Mouse (Mus musculus): ENCODE results near the gene Lats2. TPM values are rescaled to one million over a fixed set of nuclear protein-coding genes. Genes with fewer than 3 reads are reported as not detected.

Gene Lats2
- polyA plus RNA-seq, 1 experiment from 2014 or later = 8.6 TPM

DNA sequence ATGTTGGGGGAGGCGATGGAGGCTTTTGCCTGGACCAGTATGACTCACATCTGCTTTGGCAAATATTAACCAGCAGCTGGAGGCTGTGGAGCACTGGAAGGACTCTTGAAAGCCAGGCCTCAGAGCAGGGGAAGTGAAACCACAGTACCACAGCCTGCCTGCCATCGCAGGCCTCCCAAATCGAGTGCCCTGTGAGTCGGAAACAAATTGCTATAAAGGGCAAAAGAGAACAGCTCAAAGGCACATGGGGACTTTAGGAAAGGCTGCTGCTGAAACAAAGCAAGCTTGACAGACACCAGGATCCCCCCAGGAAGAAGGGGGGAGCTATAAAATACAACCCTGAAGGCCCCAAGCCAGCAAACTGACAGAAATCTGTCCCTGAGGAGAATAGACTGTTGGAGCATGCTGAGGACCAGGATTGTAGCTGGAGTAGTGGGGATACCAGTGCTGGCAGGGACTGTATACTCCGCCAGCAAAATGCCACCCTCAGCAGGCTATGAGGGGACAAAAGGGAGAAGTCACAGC lies 28.2 kb downstream of the Lats2 start:
- no peaks in the 10 kb centered on the region for H3K9me3 ChIP-seq (ENCODE audit: control insufficient read depth)
- no peak for TF ChIP-seq CTCF (IDR thresholded peaks at IDR 0.05; ENCODE audit: low read depth)
- H3K9ac ChIP-seq (ENCODE audit: low read depth, low read length) = 0 out of 2 replicates have a peak overlapping the region, but pooled peaks have one; percentile 11
- H3K36me3 ChIP-seq (ENCODE audit: control insufficient read depth, insufficient read depth) = peaks cover 6% of the 10 kb centered on the region; the same call in 1 of the 2 replicates
- 21% methylated on average over 5 of the region's 5 CpGs for WGBS
- no peak overlapping the region for H3K4me3 ChIP-seq (ENCODE audit: low read depth, low read length)
- H3K27me3 ChIP-seq (replicated peaks; ENCODE audit: control insufficient read depth, insufficient read depth, low read length) = no peaks in the 10 kb centered on the region
- peak; percentile 77 for ATAC-seq
- peaks cover 4% of the 10 kb centered on the region; the same call in 1 of the 2 replicates for H3K4me1 ChIP-seq (replicated peaks; ENCODE audit: control insufficient read depth, insufficient read depth, low read length)
- H3K4me2 ChIP-seq (replicated peaks; ENCODE audit: low read depth) = peak overlapping the region; percentile 24; the same call in 1 of the 2 replicates
- H3K27ac ChIP-seq (ENCODE audit: low read depth, low read length) = peak overlapping the region; percentile 42; the same call in 1 of the 2 replicates

DNA sequence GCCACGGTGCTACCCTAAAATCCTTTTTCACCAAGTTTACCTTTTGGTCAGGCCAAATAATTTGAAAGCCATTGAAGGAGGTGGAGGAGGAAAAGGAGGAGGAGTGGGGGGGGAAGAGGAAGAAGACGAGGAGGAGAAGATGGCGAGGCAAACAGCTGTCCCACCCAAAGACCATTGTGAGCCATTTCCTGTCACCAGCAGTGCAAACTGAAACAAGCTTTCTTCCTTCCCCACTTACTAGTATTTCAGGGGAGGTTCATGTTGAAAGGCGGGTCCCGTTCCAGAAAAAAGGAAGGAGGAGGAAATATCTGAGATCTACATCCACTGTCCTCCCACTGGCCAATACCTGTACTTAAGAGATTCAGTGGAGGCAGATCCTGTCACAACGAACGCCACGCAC lies 28.8 kb downstream of the Lats2 start:
- Histone ChIP-seq H3K27ac (ENCODE audit: low read depth, low read length) (no peak overlapping the region), H3K36me3 (ENCODE audit: control insufficient read depth, insufficient read depth) (peaks cover 7% of the 10 kb centered on the region; the same call in 1 of the 2 replicates), H3K9me3 (ENCODE audit: control insufficient read depth) (no peaks in the 10 kb centered on the region), H3K4me2 (replicated peaks; ENCODE audit: low read depth) (no peak overlapping the region), H3K27me3 (replicated peaks; ENCODE audit: control insufficient read depth, insufficient read depth, low read length) (no peaks in the 10 kb centered on the region), H3K4me3 (ENCODE audit: low read depth, low read length) (no peak overlapping the region), H3K9ac (ENCODE audit: low read depth, low read length) (no peak overlapping the region), H3K4me1 (replicated peaks; ENCODE audit: control insufficient read depth, insufficient read depth, low read length) (peaks cover 4% of the 10 kb centered on the region; the same call in 1 of the 2 replicates)
- 66% methylated on average over 8 of the region's 8 CpGs for WGBS
- no peak for ATAC-seq
- TF ChIP-seq CTCF (IDR thresholded peaks at IDR 0.05; ENCODE audit: low read depth) = no peak

DNA sequence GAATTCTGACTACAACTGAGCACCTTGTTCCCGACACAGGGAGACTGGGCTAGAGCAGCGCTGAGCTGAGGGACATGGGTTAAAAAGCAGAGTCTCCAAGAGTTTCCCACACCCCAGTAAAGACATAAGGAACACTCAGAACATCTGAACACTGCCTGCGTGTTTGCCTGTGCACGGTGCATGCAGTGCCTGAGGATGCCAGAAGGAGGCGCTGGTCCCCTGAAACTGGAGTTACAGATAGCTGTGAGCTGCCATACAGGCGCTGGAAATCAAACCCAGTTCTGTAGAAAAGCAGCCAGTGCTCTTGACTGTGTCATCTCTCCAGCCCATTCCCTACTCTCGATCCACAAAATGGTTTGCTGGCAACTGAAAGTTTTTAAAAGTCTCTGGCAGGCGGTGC lies 32.0 kb downstream of the Lats2 start:
- WGBS = 82% methylated on average over 8 of the region's 8 CpGs
- Histone ChIP-seq H3K27ac (ENCODE audit: low read depth, low read length) (no peak overlapping the region), H3K27me3 (replicated peaks; ENCODE audit: control insufficient read depth, insufficient read depth, low read length) (no peaks in the 10 kb centered on the region), H3K9me3 (ENCODE audit: control insufficient read depth) (no peaks in the 10 kb centered on the region), H3K4me1 (replicated peaks; ENCODE audit: control insufficient read depth, insufficient read depth, low read length) (peaks cover 4% of the 10 kb centered on the region; the same call in 1 of the 2 replicates), H3K36me3 (ENCODE audit: control insufficient read depth, insufficient read depth) (peaks cover 16% of the 10 kb centered on the region), H3K4me2 (replicated peaks; ENCODE audit: low read depth) (no peak overlapping the region), H3K9ac (ENCODE audit: low read depth, low read length) (no peak overlapping the region), H3K4me3 (ENCODE audit: low read depth, low read length) (no peak overlapping the region)
- ATAC-seq = no peak
- TF ChIP-seq CTCF (IDR thresholded peaks at IDR 0.05; ENCODE audit: low read depth) = peak; percentile 54

DNA sequence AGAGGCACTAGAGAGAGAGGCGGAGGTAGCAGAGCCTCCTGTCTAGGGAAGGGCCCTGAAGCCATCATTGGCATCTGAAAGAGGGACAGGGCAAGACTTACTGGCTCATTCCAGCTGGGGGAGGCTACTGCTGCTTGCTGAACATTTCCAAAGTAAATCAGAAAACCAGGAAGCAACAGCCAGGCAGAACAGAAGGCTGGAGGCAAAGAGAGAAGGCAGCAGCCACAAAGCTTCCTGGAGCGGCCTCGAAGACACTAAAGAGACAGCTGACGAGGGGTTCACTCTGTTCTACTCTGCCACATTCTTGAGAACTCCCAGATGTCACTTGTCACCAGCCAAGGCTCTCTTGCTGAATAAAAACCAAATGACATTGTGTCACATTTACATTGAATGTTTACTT lies 33.7 kb downstream of the Lats2 start:
- H3K27me3 ChIP-seq (replicated peaks; ENCODE audit: control insufficient read depth, insufficient read depth, low read length) = no peaks in the 10 kb centered on the region
- no peak overlapping the region for H3K4me2 ChIP-seq (replicated peaks; ENCODE audit: low read depth)
- H3K27ac ChIP-seq (ENCODE audit: low read depth, low read length) = no peak overlapping the region
- no peak for TF ChIP-seq CTCF (IDR thresholded peaks at IDR 0.05; ENCODE audit: low read depth)
- H3K9me3 ChIP-seq (ENCODE audit: control insufficient read depth) = no peaks in the 10 kb centered on the region
- no peak overlapping the region for H3K4me3 ChIP-seq (ENCODE audit: low read depth, low read length)
- H3K4me1 ChIP-seq (replicated peaks; ENCODE audit: control insufficient read depth, insufficient read depth, low read length) = no peaks in the 10 kb centered on the region
- no peak overlapping the region for H3K9ac ChIP-seq (ENCODE audit: low read depth, low read length)
- 70% methylated on average over 4 of the region's 4 CpGs for WGBS
- no peak for ATAC-seq
- H3K36me3 ChIP-seq (ENCODE audit: control insufficient read depth, insufficient read depth) = peaks cover 16% of the 10 kb centered on the region

GRCm38 (mm10) chr14:57718245-57718644 lies 39.9 kb downstream of the Lats2 start:
- 76% methylated on average over 4 of the region's 4 CpGs for WGBS
- Histone ChIP-seq H3K9me3 (ENCODE audit: control insufficient read depth) (no peaks in the 10 kb centered on the region), H3K36me3 (ENCODE audit: control insufficient read depth, insufficient read depth) (peaks cover 14% of the 10 kb centered on the region; the same call in 1 of the 2 replicates), H3K4me3 (ENCODE audit: low read depth, low read length) (no peak overlapping the region), H3K27ac (ENCODE audit: low read depth, low read length) (no peak overlapping the region), H3K4me1 (replicated peaks; ENCODE audit: control insufficient read depth, insufficient read depth, low read length) (0 out of 2 replicates have a peak, but pooled peaks cover 5% of the 10 kb centered on the region), H3K4me2 (replicated peaks; ENCODE audit: low read depth) (no peak overlapping the region), H3K9ac (ENCODE audit: low read depth, low read length) (no peak overlapping the region), H3K27me3 (replicated peaks; ENCODE audit: control insufficient read depth, insufficient read depth, low read length) (no peaks in the 10 kb centered on the region)
- no peak for TF ChIP-seq CTCF (IDR thresholded peaks at IDR 0.05; ENCODE audit: low read depth)
- no peak for ATAC-seq

DNA sequence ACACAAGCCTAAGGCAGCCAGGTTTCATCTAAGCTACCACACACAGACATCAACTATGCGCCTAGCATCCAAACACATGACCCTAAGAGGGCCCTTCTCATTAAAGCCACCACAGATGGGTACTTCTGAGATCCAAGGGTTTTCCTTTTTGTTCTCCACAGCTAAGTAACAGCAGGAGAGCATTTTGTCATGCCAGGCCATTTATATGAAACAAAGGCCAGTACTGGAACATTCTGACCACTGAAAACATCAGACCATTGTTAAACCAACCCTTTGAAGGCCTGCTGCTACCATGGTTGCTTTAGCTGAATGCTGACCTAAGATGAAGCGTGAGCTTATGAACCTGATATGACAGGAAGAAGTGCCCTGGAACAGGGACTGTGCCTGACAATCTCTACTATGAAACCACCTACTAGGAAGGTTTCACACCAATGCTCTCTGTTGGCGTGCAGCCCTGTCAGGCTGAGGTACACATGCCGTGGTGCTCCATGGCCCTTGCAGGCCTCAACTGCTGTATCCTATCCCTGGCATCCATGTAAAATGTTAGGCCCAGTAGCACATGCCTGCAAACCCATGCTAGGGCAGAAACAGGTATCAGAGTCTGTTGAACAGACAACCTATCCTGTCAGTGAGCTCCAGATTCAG lies 41.5 kb downstream of the Lats2 start:
- no peak for TF ChIP-seq CTCF (IDR thresholded peaks at IDR 0.05; ENCODE audit: low read depth)
- Histone ChIP-seq H3K9me3 (ENCODE audit: control insufficient read depth) (no peaks in the 10 kb centered on the region), H3K27ac (ENCODE audit: low read depth, low read length) (no peak overlapping the region), H3K36me3 (ENCODE audit: control insufficient read depth, insufficient read depth) (0 out of 2 replicates have a peak, but pooled peaks cover 6% of the 10 kb centered on the region), H3K27me3 (replicated peaks; ENCODE audit: control insufficient read depth, insufficient read depth, low read length) (no peaks in the 10 kb centered on the region), H3K4me3 (ENCODE audit: low read depth, low read length) (no peak overlapping the region), H3K9ac (ENCODE audit: low read depth, low read length) (no peak overlapping the region), H3K4me1 (replicated peaks; ENCODE audit: control insufficient read depth, insufficient read depth, low read length) (0 out of 2 replicates have a peak, but pooled peaks cover 6% of the 10 kb centered on the region), H3K4me2 (replicated peaks; ENCODE audit: low read depth) (no peak overlapping the region)
- no peak for ATAC-seq
- WGBS = 91% methylated on average over 4 of the region's 4 CpGs
